In the genomic region with DNA sequence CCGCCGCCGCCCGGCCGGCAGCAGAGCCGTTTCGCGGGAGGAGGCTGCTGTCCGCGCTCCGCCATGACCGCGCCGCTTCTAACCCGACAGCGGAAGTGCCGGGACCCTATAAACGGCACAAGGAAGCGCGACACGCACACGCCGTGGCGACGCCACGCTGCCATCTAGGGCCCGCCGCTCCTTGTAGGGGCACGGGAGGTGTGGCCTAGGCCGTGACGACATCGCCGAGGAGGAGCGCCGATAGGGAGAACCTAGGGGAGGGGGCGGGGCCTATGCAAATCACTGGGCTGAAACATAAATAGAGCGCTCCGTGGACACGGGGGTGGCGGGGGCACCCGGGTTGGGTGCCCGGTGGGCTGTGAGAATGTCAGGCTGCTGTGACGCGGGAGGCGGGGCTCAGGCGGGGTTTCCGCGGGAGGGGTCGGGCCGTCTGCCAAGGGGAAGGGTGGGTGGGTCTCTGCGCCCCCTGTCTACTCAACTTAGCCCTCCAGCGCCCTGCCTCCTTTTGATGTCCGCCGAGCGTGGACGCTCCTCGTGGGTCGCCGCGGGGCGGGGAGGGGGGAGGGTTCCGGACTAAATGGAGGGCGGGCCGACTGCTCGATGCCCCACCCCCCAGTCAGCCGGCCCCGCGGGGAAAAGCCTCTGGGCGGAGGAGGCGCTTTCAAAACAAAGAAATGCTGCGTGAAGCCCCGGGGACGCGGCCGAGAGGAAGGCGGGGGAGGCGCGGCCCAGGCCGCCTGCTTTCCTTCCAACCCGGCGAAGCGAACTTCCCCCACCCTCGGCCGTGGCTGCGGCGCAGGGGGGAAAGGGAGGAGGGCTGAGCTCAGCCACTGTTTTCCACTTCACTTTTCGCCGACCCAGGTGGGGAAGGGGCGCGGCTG, we compare ENCODE assay signal across 8 mouse cellular contexts.
A peak's percentile ranks its signal among the peaks of the same experiment; 100 is the strongest.
DNase-seq lines count a peak whose midpoint lies in the region; ATAC-seq and TF ChIP-seq lines count a peak whose summit lies in the region.

No protein-coding gene starts in this region.

- no peaks in the 10 kb centered on the region for H3K9me3 ChIP-seq in embryonic facial prominence, embryonic 14.5 days (ENCODE audit: control insufficient read depth, low read length)
- H3K9me3 ChIP-seq in limb, embryonic 14.5 days (ENCODE audit: control insufficient read depth, low read length): no peaks in the 10 kb centered on the region
- no peaks in the 10 kb centered on the region for H3K9me3 ChIP-seq in midbrain, postnatal 0 days (ENCODE audit: low read length)

- peaks cover 2% of the 10 kb centered on the region; the same call in 1 of the 2 replicates for H3K27me3 ChIP-seq in embryonic facial prominence, embryonic 14.5 days (replicated peaks; ENCODE audit: control insufficient read depth, insufficient read depth, low read length)
- peaks cover 5% of the 10 kb centered on the region; the same call in 1 of the 2 replicates for H3K27me3 ChIP-seq in limb, embryonic 14.5 days (ENCODE audit: control insufficient read depth, insufficient read depth, low read length)
- H3K27me3 ChIP-seq in midbrain, postnatal 0 days (ENCODE audit: insufficient read depth, low read length): no peaks in the 10 kb centered on the region

- H3K4me1 ChIP-seq in embryonic facial prominence, embryonic 14.5 days (ENCODE audit: control insufficient read depth, insufficient read depth, low read length): peaks cover 8% of the 10 kb centered on the region; the same call in 1 of the 2 replicates
- H3K4me1 ChIP-seq in limb, embryonic 14.5 days (ENCODE audit: control insufficient read depth, insufficient read depth, low read length): peaks cover 4% of the 10 kb centered on the region; the same call in 1 of the 2 replicates
- 0 out of 2 replicates have a peak, but pooled peaks cover 9% of the 10 kb centered on the region for H3K4me1 ChIP-seq in midbrain, postnatal 0 days (ENCODE audit: insufficient read depth, low read length)

- DNase-seq in 3T3-L1 (ENCODE audit: low read depth, low spot score): peak; percentile 98
- DNase-seq in adrenal gland, postnatal 4 days (ENCODE audit: low spot score in 2 of 2): peak; percentile 94 to 98
- DNase-seq in embryonic facial prominence, embryonic 14.5 days (ENCODE audit: low spot score): peak; percentile 100
- peak; percentile 98 for DNase-seq in heart, adult 8-10 months (ENCODE audit: low spot score)
- DNase-seq in kidney, adult 9 months: peak; percentile 99
- peak; percentile 98 for DNase-seq in limb, embryonic 14.5 days (ENCODE audit: low spot score)
- DNase-seq in midbrain, postnatal 0 days (ENCODE audit: low spot score): peak; percentile 100
- DNase-seq in spleen, postnatal 14 days (ENCODE audit: low spot score in 2 of 2): peak; percentile 90 to 96

- H3K27ac ChIP-seq in embryonic facial prominence, embryonic 14.5 days (replicated peaks; ENCODE audit: low read depth, low read length): peak overlapping the region; percentile 97
- peak overlapping the region; percentile 89 for H3K27ac ChIP-seq in limb, embryonic 14.5 days (replicated peaks; ENCODE audit: low read depth, low read length)
- H3K27ac ChIP-seq in midbrain, postnatal 0 days (ENCODE audit: low read depth, low read length): peak overlapping the region; percentile 90

- ATAC-seq in embryonic facial prominence, embryonic 14.5 days (ENCODE audit: low read depth): peak; percentile 93
- ATAC-seq in limb, embryonic 14.5 days (ENCODE audit: low FRiP score, low read depth): peak; percentile 95
- peak; percentile 97 for ATAC-seq in midbrain, postnatal 0 days (ENCODE audit: low FRiP score)

- H3K36me3 ChIP-seq in embryonic facial prominence, embryonic 14.5 days (ENCODE audit: control insufficient read depth, insufficient read depth, low read length): no peaks in the 10 kb centered on the region
- H3K36me3 ChIP-seq in limb, embryonic 14.5 days (ENCODE audit: control insufficient read depth, insufficient read depth, low read length): no peaks in the 10 kb centered on the region
- H3K36me3 ChIP-seq in midbrain, postnatal 0 days (ENCODE audit: insufficient read depth, low read length): no peaks in the 10 kb centered on the region

- H3K4me2 ChIP-seq in embryonic facial prominence, embryonic 14.5 days (ENCODE audit: low read depth, low read length): peak overlapping the region; percentile 89
- H3K4me2 ChIP-seq in limb, embryonic 14.5 days (replicated peaks; ENCODE audit: low read depth, low read length, severe bottlenecking): peak overlapping the region; percentile 77
- H3K4me2 ChIP-seq in midbrain, postnatal 0 days (ENCODE audit: low read depth, low read length, poor library complexity, severe bottlenecking): peak overlapping the region; percentile 79

- TF ChIP-seq POLR2A in limb, embryonic 14.5 days (IDR thresholded peaks at IDR 0.05; ENCODE audit: borderline replicate concordance, extremely low read depth, insufficient read depth, insufficient read length): peak; percentile 58; the same call in 1 of the 2 replicates

- peak overlapping the region; percentile 88 for H3K9ac ChIP-seq in embryonic facial prominence, embryonic 14.5 days (ENCODE audit: low read depth, low read length)
- H3K9ac ChIP-seq in limb, embryonic 14.5 days (ENCODE audit: low read depth, low read length, severe bottlenecking): peak overlapping the region; percentile 76
- peak overlapping the region; percentile 88 for H3K9ac ChIP-seq in midbrain, postnatal 0 days (replicated peaks; ENCODE audit: low read length, poor library complexity, severe bottlenecking)

- under 1% methylated on average over 36 of the region's 90 CpGs for WGBS in embryonic facial prominence, embryonic 14.5 days
- under 1% methylated on average over 47 of the region's 90 CpGs for WGBS in limb, embryonic 14.5 days
- WGBS in midbrain, postnatal 0 days: under 1% methylated on average over 76 of the region's 90 CpGs

- H3K4me3 ChIP-seq in embryonic facial prominence, embryonic 14.5 days (ENCODE audit: low read depth, low read length): peak overlapping the region; percentile 83
- H3K4me3 ChIP-seq in limb, embryonic 14.5 days (replicated peaks; ENCODE audit: low read length): peak overlapping the region; percentile 73
- H3K4me3 ChIP-seq in midbrain, postnatal 0 days (ENCODE audit: low read depth, low read length): peak overlapping the region; percentile 86

- peak; percentile 55 for TF ChIP-seq CTCF in midbrain, postnatal 0 days (IDR thresholded peaks at IDR 0.05)

Comparison
In these comparisons a context has a peak if more than half of its experiments do, and no peak if none do; other contexts are left out.
1. Peak in every context shown above with its lines: DNase-seq, ATAC-seq, H3K4me3 ChIP-seq and H3K27ac ChIP-seq.